Mouse (Mus musculus) lung, postnatal 0 days (tissue): Measurements from ENCODE around the gene Uqcc2.

ENCODE experiments used
- CTCF ChIP-seq: IDR thresholded peaks from 2 replicates; pipeline ENCODE4 v1.5.1; 2016; ENCODE audit warnings: antibody characterized with exemption, mild to moderate bottlenecking
- EP300 ChIP-seq: IDR thresholded peaks from 2 replicates; pipeline ENCODE4 v1.6.1; 2016; ENCODE audit warnings: antibody characterized with exemption, mild to moderate bottlenecking, control low read depth

- TF ChIP-seq CTCF (peak; percentile 72), EP300 (no peak)
Measured at GRCm38 (mm10) chr17:27181666-27182065, 48.0 kb upstream of the Uqcc2 start.
